Mouse (Mus musculus) heart, adult 2 months (tissue): Measurements from ENCODE around the gene Ttyh3. TPM values are rescaled to one million over a fixed set of nuclear protein-coding genes. Genes with fewer than 3 reads are reported as not detected.
A peak's percentile ranks its signal among the peaks of the same experiment; 100 is the strongest.

ENCODE experiments used
- DNase-seq, 2 experiments: peaks; one replicate each; pipeline ENCODE4 v3.0.0; 2021
- H3K27ac ChIP-seq: fragments of 200-600 bp; 2 replicates; pipeline ENCODE4 v1.8.1; 2022
- H3K27me3 ChIP-seq: fragments of 200-500 bp; 2 replicates; pipeline ENCODE4 v1.6.1; 2012; ENCODE audit warnings: mild to moderate bottlenecking, low read length, inconsistent platforms, mixed read lengths; ENCODE audit not compliant: control insufficient read depth, insufficient read depth
- H3K36me3 ChIP-seq: fragments of 200-500 bp; 2 replicates; pipeline ENCODE4 v1.6.1; 2012; ENCODE audit warnings: low read length, inconsistent platforms; ENCODE audit not compliant: control insufficient read depth, insufficient read depth
- H3K4me1 ChIP-seq: fragments of 200-500 bp; 2 replicates; pipeline ENCODE4 v1.6.1; 2011; ENCODE audit warnings: low read length; ENCODE audit not compliant: control insufficient read depth, insufficient read depth
- H3K4me3 ChIP-seq: fragments of 200-600 bp; 2 replicates; pipeline ENCODE4 v1.8.1; 2022
- H3K79me2 ChIP-seq: fragments of 200-500 bp; replicated peaks from 2 replicates; pipeline ENCODE4 v1.6.1; 2012; ENCODE audit warnings: mild to moderate bottlenecking, inconsistent platforms, low read length, moderate library complexity, mixed read lengths; ENCODE audit not compliant: control insufficient read depth, insufficient read depth
- H3K9ac ChIP-seq: fragments of 200-500 bp; 2 replicates; pipeline ENCODE4 v1.6.1; 2012; ENCODE audit warnings: low read depth, mild to moderate bottlenecking, control low read depth, inconsistent platforms, low read length, mixed read lengths
- CTCF ChIP-seq: fragments of 200-600 bp; IDR thresholded peaks from 2 replicates; pipeline ENCODE4 v1.8.1; 2022; ENCODE audit warnings: antibody characterized with exemption, mild to moderate bottlenecking, moderate library complexity
- EP300 ChIP-seq: fragments of 200-500 bp; IDR thresholded peaks from 2 replicates; pipeline ENCODE4 v1.6.1; 2011; ENCODE audit warnings: low read depth, low read length, control low read depth; ENCODE audit not compliant: insufficient read depth
- POLR2A ChIP-seq: fragments of 200-500 bp; IDR thresholded peaks from 2 replicates; pipeline ENCODE4 v1.6.1; 2011; ENCODE audit warnings: mild to moderate bottlenecking, low read depth, low read length, control low read depth; ENCODE audit not compliant: insufficient read depth
- WGBS: fragments of 180-500 bp; shearing (Covaris S2); methylation state at CpG from one replicate; pipeline ENCODE4 v1.1.7; 2018; 5-methylcytosine and 5-hydroxymethylcytosine counted together
- intact Hi-C: fragments of 180-260 bp; cut with DNase I; formaldehyde crosslinking; loops from one replicate; pipeline ENCODE4 v1.15.1; 2025
- polyA plus RNA-seq: library from polyadenylated mRNA; depleted of rRNA; stranded (reverse); fragments of >200 nt; gene quantifications from 2 replicates; pipeline ENCODE4 v1.2.3, GENCODE M21; 2012
- total RNA-seq, 2 experiments: library from RNA; stranded (reverse); gene quantifications; 2 replicates each; pipeline ENCODE4 v1.2.3; 2021

Ttyh3 gene
- total and polyA plus RNA-seq, 3 experiments, result 10.6 to 14.6 (median 11.0) TPM

GRCm38 (mm10) chr5:140616110-140616503, 32.7 kb downstream of the Ttyh3 start:
- H3K79me2 ChIP-seq, result no peaks in the 10 kb centered on the region
- intact Hi-C loops, result no loop called here
- no peak overlapping the region for H3K27ac ChIP-seq
- no peak overlapping the region for H3K4me3 ChIP-seq
- DNase-seq, result no peak
- H3K9ac ChIP-seq, result no peak overlapping the region
- H3K36me3 ChIP-seq, result no peaks in the 10 kb centered on the region
- 86% methylated on average over 6 of the region's 6 CpGs for WGBS
- H3K27me3 ChIP-seq, result no peaks in the 10 kb centered on the region
- 0 out of 2 replicates have a peak, but pooled peaks cover 4% of the 10 kb centered on the region for H3K4me1 ChIP-seq
- TF ChIP-seq POLR2A, result no peak
- no peak for TF ChIP-seq EP300
- no peak for TF ChIP-seq CTCF

- 74% methylated on average over 10 of the region's 10 CpGs for whole genome bisulfite sequencing
- H3K4me3 ChIP-seq, result no peak overlapping the region
- H3K79me2 ChIP-seq, result no peaks in the 10 kb centered on the region
- no peaks in the 10 kb centered on the region for H3K36me3 ChIP-seq
- DNase-seq, result no peak
- no peak for TF ChIP-seq CTCF
- TF ChIP-seq POLR2A, result no peak
- no peak for TF ChIP-seq EP300
- no peak overlapping the region for H3K9ac ChIP-seq
- no peak overlapping the region for H3K27ac ChIP-seq
- H3K27me3 ChIP-seq, result no peaks in the 10 kb centered on the region
- intact Hi-C loops, result no loop called here
- H3K4me1 ChIP-seq, result peaks cover 4% of the 10 kb centered on the region
Observed at GRCm38 (mm10) chr5:140615321-140616109, 33.3 kb downstream of the Ttyh3 start.

GRCm38 (mm10) chr5:140614837-140615236, 34.0 kb downstream of the Ttyh3 start:
- H3K9ac ChIP-seq, result no peak overlapping the region
- 79% methylated on average over 4 of the region's 4 CpGs for WGBS
- no peaks in the 10 kb centered on the region for H3K36me3 ChIP-seq
- no peak for DNase-seq
- H3K79me2 ChIP-seq, result no peaks in the 10 kb centered on the region
- TF ChIP-seq POLR2A (no peak), EP300 (no peak), CTCF (no peak)
- intact Hi-C loops, result no loop called here
- no peak overlapping the region for H3K27ac ChIP-seq
- H3K4me3 ChIP-seq, result no peak overlapping the region
- no peaks in the 10 kb centered on the region for H3K27me3 ChIP-seq
- H3K4me1 ChIP-seq, result peaks cover 6% of the 10 kb centered on the region

- Histone ChIP-seq H3K4me1 (peaks cover 6% of the 10 kb centered on the region), H3K36me3 (no peaks in the 10 kb centered on the region), H3K27ac (no peak overlapping the region), H3K4me3 (no peak overlapping the region), H3K9ac (no peak overlapping the region), H3K27me3 (no peaks in the 10 kb centered on the region), H3K79me2 (no peaks in the 10 kb centered on the region)
- no peak for DNase-seq
- TF ChIP-seq CTCF, result no peak
- no peak for TF ChIP-seq POLR2A
- TF ChIP-seq EP300, result no peak
- 96% methylated on average over 10 of the region's 10 CpGs for WGBS
- intact Hi-C loops, result no loop called here
Observed at GRCm38 (mm10) chr5:140614141-140614540, 34.7 kb downstream of the Ttyh3 start.

GRCm38 (mm10) chr5:140612191-140612590, 36.6 kb downstream of the Ttyh3 start:
- 92% methylated on average over 18 of the region's 18 CpGs for WGBS
- TF ChIP-seq CTCF, result no peak
- TF ChIP-seq EP300, result no peak
- no peak for TF ChIP-seq POLR2A
- Histone ChIP-seq H3K27ac (no peak overlapping the region), H3K4me3 (no peak overlapping the region), H3K36me3 (no peaks in the 10 kb centered on the region), H3K4me1 (peaks cover 6% of the 10 kb centered on the region), H3K79me2 (no peaks in the 10 kb centered on the region), H3K27me3 (no peaks in the 10 kb centered on the region), H3K9ac (no peak overlapping the region)
- intact Hi-C loops, result no loop called here
- no peak for DNase-seq

- no peak for TF ChIP-seq POLR2A
- no peak for TF ChIP-seq CTCF
- no peak for TF ChIP-seq EP300
- intact Hi-C loops, result loop anchor here (2.0 kb wide), 1 partner anchor 15 kb away; no protein-coding TSS in a partner anchor
- no peak for DNase-seq
- peak overlapping the region; percentile 0; the same call in 1 of the 2 replicates for H3K4me3 ChIP-seq
- H3K9ac ChIP-seq, result peak overlapping the region; percentile 35
- no peaks in the 10 kb centered on the region for H3K36me3 ChIP-seq
- H3K79me2 ChIP-seq, result no peaks in the 10 kb centered on the region
- H3K27ac ChIP-seq, result peak overlapping the region; percentile 81
- 44% methylated on average over 15 of the region's 15 CpGs for WGBS
- no peaks in the 10 kb centered on the region for H3K27me3 ChIP-seq
- peaks cover 6% of the 10 kb centered on the region for H3K4me1 ChIP-seq
Observed at GRCm38 (mm10) chr5:140611611-140612185, 37.1 kb downstream of the Ttyh3 start.
